Mouse (Mus musculus) ES-E14 (cell line): ENCODE results near the gene Grifin. TPM values are rescaled to one million over a fixed set of nuclear protein-coding genes. Genes with fewer than 3 reads are reported as not detected.

ENCODE experiments used
- DNase-seq: peaks from one replicate; pipeline ENCODE4 v3.0.0-alpha.2; 2013; ENCODE audit warnings: low read depth, low spot score
- H3K27ac ChIP-seq: 2 replicates; pipeline ENCODE4 v1.5.1; 2012; ENCODE audit warnings: low read depth, mild to moderate bottlenecking, low read length, moderate library complexity, mixed read lengths; ENCODE audit not compliant: poor library complexity, insufficient read depth, severe bottlenecking
- H3K36me3 ChIP-seq: 2 replicates; pipeline ENCODE4 v1.6.1; 2012; ENCODE audit warnings: mild to moderate bottlenecking, low read length, moderate library complexity, mixed read lengths; ENCODE audit not compliant: control insufficient read depth, poor library complexity, insufficient read depth, severe bottlenecking
- H3K4me1 ChIP-seq, 2 experiments: fragments of 150-350 bp in 1 of 2; sonication (generic) in 1 of 2; 2 replicates each; pipeline ENCODE4 v1.6.1; 2012; ENCODE audit warnings: low read length in 2 of 2, mild to moderate bottlenecking in 1 of 2, mixed read lengths in 1 of 2; ENCODE audit not compliant: control insufficient read depth in 2 of 2, insufficient read depth in 2 of 2, poor library complexity in 1 of 2
- H3K4me3 ChIP-seq, 2 experiments: fragments of 150-350 bp in 1 of 2; sonication (generic) in 1 of 2; 2 replicates each; pipeline ENCODE4 v1.5.1; 2012; ENCODE audit warnings: low read length in 2 of 2, low read depth in 1 of 2, mild to moderate bottlenecking in 1 of 2, mixed read lengths in 1 of 2; ENCODE audit not compliant: insufficient read depth in 1 of 2, poor library complexity in 1 of 2, severe bottlenecking in 1 of 2
- H3K9ac ChIP-seq: 2 replicates; pipeline ENCODE4 v1.6.1; 2012; ENCODE audit warnings: low read depth, mild to moderate bottlenecking, low read length, mixed read lengths; ENCODE audit not compliant: poor library complexity, insufficient read depth, severe bottlenecking
- H3K9me3 ChIP-seq: fragments of 150-350 bp; sonication (generic); 2 replicates; pipeline ENCODE4 v1.6.1; 2012; ENCODE audit warnings: low read depth, mild to moderate bottlenecking, low read length; ENCODE audit not compliant: control insufficient read depth, insufficient read depth
- CHD2 ChIP-seq: IDR thresholded peaks from 2 replicates; pipeline ENCODE4 v1.6.1; 2014; ENCODE audit warnings: mild to moderate bottlenecking, low read depth, low read length, inconsistent platforms
- HCFC1 ChIP-seq: IDR thresholded peaks from 2 replicates; pipeline ENCODE4 v1.6.1; 2012; ENCODE audit warnings: low read length, inconsistent platforms, borderline replicate concordance; ENCODE audit not compliant: insufficient read depth
- MAFK ChIP-seq: IDR thresholded peaks from 2 replicates; pipeline ENCODE4 v1.6.1; 2014; ENCODE audit warnings: mild to moderate bottlenecking, low read depth, low read length, inconsistent platforms; ENCODE audit not compliant: insufficient read depth
- ZC3H11A ChIP-seq: IDR thresholded peaks from 2 replicates; pipeline ENCODE4 v1.6.1; 2012; ENCODE audit warnings: low read depth, mild to moderate bottlenecking, inconsistent platforms, low read length, borderline replicate concordance
- ZNF384 ChIP-seq: IDR thresholded peaks from 2 replicates; pipeline ENCODE4 v1.6.1; 2012; ENCODE audit warnings: low read depth, low read length, inconsistent platforms
- in situ Hi-C, 2 experiments: fragments of 600-800 bp; cut with MboI; formaldehyde crosslinking; loops; one replicate each; pipeline ENCODE4 v1.15.1; 2025; ENCODE audit warnings: low sequenced_read_pairs in 2 of 2, inconsistent platforms in 1 of 2; ENCODE audit not compliant: unreplicated experiment in 2 of 2
- total RNA-seq: library from RNA; depleted of rRNA; stranded (reverse); fragments of 300-350 nt; gene quantifications from 2 replicates; pipeline ENCODE4 v1.2.3, GENCODE M21; 2012

Gene Grifin
- total RNA-seq, 1 experiment: 0.89 TPM

DNA sequence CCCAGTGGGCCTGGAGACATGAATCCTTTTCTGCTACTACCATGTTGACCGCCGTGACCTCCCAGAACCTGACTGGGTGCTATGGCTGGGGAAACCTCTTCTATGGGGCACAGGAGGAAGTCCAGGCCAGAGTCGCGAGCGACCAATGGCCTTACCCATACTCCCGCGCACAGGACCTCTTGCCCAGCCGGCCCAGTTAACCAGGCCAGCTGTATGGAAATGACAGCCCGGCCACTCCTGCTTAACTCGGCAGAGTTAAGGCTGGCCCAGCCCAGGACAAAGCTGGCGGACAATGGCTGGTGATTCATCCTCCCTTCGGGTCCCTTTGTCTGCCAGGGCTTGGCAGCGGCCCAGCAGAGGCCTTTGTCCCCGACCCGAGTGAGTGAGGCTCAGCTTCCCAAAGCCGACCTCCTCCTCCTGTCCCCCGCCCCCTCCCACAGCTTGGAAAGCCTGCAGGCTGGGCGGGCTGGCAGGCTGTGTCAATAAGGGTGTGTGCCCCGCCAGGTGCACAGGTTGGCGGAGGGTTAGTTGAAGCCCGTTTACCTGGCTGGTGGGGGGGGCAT lies 46.2 kb upstream of the Grifin start:
- TF ChIP-seq MAFK: no peak
- TF ChIP-seq CHD2: no peak
- TF ChIP-seq ZC3H11A: no peak
- TF ChIP-seq ZNF384: no peak
- TF ChIP-seq HCFC1: no peak
- Histone ChIP-seq H3K9me3 (no peaks in the 10 kb centered on the region), H3K36me3 (peaks cover 4% of the 10 kb centered on the region; the same call in 1 of the 2 replicates), H3K4me1 (peaks cover 2 to 29% of the 10 kb centered on the region in 2 experiments; a peak in 2 of 4 replicates), H3K27ac (0 out of 2 replicates have a peak overlapping the region, but pooled peaks have one; percentile 1), H3K4me3 (peak overlapping the region; percentile 27 to 45; a peak in 3 of 4 replicates), H3K9ac (0 out of 2 replicates have a peak overlapping the region, but pooled peaks have one; percentile 9)
- DNase-seq: no peak
- in situ Hi-C loops: loop anchor here in 1 of 2 experiments (10.0 kb wide), 1 partner anchor 66 kb away; no protein-coding TSS in a partner anchor

DNA sequence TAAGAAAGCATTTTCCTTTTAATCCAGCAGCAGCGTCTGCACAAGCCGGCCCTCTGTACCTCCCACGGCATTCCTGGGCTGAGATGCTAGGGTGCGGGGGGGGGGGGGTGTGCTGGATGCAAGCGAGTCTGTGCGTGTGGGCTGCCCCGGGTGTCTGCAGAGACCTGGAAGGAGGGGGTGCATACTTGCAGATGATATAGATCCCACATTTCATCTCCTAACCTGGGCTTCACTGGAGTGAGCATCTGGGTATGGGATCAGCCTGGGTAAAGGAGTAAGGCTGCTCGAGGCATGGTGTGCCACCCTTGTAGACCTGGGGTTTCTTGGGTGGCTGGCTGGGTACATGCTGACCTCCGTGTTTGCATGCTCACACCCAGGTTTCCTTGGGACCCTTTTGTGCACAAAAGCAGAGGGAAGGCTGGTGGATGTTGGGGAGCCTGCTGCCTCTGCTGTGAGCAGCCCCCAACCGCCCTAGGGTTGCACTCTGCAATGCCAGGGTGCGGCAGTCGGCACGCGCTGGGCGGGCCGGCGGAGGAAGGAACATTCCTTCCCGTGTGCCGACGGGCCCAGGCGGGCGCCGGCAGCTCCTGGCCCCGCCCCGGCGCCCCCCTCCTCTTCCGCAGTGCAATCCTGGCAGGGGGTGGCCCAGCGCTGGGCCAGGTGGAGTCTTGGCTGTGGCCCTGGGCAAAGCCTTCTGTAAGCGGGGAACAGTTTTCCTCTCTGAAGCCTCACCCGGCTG lies 45.6 kb upstream of the Grifin start:
- Histone ChIP-seq H3K36me3 (peaks cover 4% of the 10 kb centered on the region; the same call in 1 of the 2 replicates), H3K4me1 (peaks cover 2 to 29% of the 10 kb centered on the region in 2 experiments; a peak in 2 of 4 replicates), H3K4me3 (peak overlapping the region; percentile 27 to 45; a peak in 3 of 4 replicates), H3K9me3 (no peaks in the 10 kb centered on the region), H3K9ac (0 out of 2 replicates have a peak overlapping the region, but pooled peaks have one; percentile 19), H3K27ac (no peak overlapping the region)
- TF ChIP-seq MAFK: no peak
- no peak for TF ChIP-seq ZC3H11A
- no peak for TF ChIP-seq ZNF384
- TF ChIP-seq HCFC1: no peak
- no peak for TF ChIP-seq CHD2
- in situ Hi-C loops: loop anchor here in 1 of 2 experiments (10.0 kb wide), 1 partner anchor 66 kb away; no protein-coding TSS in a partner anchor
- no peak for DNase-seq

DNA sequence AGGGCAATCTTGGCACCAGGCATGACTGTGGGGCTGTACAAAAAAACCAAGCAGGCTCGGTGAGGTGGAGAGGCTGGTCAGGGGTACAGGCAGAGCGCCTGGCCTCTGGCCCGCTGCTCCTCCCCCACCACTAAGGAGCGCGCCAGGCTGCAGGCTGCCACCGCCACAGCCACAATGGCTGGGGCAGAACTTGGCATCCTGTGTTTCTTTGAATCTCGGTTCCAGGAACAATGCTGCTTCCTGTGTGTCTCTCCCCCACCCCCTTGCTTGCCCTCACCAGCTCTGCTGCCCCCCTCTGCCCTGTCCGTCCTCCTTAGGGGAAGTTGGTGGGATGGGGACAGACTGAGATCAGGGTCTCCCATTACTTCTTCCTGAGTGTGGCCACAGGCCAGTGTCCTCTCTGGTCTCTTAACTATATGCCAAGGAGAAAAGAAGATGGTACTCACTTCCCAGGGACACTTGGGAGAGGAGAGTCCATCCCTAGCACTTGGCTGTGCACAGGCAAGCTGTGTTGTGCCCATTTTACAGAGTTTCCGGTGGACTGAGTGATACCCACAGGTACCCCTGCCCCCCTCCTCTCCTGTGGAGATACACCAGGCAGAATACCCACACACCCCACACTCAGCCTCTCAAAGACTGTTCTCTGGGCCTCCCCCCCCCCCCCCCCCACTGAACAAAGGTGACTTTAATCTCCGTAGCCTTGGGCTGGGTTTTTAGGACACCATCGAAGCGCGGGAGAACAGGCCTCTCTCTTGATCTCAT lies 44.8 kb upstream of the Grifin start:
- in situ Hi-C loops: loop anchor here in 1 of 2 experiments (10.0 kb wide), 1 partner anchor 65 kb away; no protein-coding TSS in a partner anchor
- no peak for DNase-seq
- Histone ChIP-seq H3K9me3 (no peaks in the 10 kb centered on the region), H3K9ac (no peak overlapping the region), H3K36me3 (peaks cover 4% of the 10 kb centered on the region; the same call in 1 of the 2 replicates), H3K4me1 (peaks cover 2 to 29% of the 10 kb centered on the region in 2 experiments; a peak in 2 of 4 replicates), H3K4me3 (no peak overlapping the region), H3K27ac (no peak overlapping the region)
- TF ChIP-seq MAFK: no peak
- no peak for TF ChIP-seq ZC3H11A
- no peak for TF ChIP-seq ZNF384
- no peak for TF ChIP-seq HCFC1
- no peak for TF ChIP-seq CHD2

DNA sequence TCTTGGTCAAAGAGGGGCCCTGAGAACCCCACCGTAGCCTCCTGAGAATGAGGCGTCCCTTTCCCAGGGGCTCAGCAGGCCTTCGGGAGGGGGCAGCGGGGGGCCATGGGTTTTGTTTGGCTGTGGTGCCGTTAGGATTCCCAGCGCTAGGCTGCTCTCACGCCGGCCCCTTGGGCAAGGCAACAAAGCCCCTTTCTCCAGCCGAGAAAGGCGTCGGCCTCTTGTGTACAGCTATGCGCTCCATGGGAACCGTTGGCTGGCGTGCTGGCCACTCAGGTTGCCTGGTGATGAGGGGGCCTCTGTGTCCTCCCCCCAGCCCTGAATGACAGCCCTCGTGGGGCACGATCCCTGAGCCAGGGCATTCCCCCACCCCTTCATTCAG lies 43.8 kb upstream of the Grifin start:
- H3K9ac ChIP-seq: no peak overlapping the region
- no peaks in the 10 kb centered on the region for H3K36me3 ChIP-seq
- peak overlapping the region in 1 of 2 experiments; percentile 72; a peak in 2 of 4 replicates for H3K4me3 ChIP-seq
- DNase-seq: no peak
- no peak overlapping the region for H3K27ac ChIP-seq
- no peak for TF ChIP-seq ZC3H11A
- TF ChIP-seq ZNF384: no peak
- TF ChIP-seq HCFC1: no peak
- no peaks in the 10 kb centered on the region for H3K9me3 ChIP-seq
- peaks cover 2 to 29% of the 10 kb centered on the region in 2 experiments; a peak in 2 of 4 replicates for H3K4me1 ChIP-seq
- in situ Hi-C loops: no loop called here
